Mouse (Mus musculus) gastrocnemius, adult 2 months (tissue): ENCODE data around the gene Sash1. TPM values are rescaled to one million over a fixed set of nuclear protein-coding genes. Genes with fewer than 3 reads are reported as not detected.
A peak's percentile ranks its signal among the peaks of the same experiment; 100 is the strongest.

Experiments used
- DNase-seq: peaks from one replicate; pipeline ENCODE4 v3.0.0; 2022
- H3K27ac ChIP-seq: fragments of 200-600 bp; 2 replicates; pipeline ENCODE4 v1.8.1; 2022; ENCODE audit warnings: mild to moderate bottlenecking
- H3K4me3 ChIP-seq: fragments of 200-600 bp; 2 replicates; pipeline ENCODE4 v1.8.1; 2022; ENCODE audit warnings: mild to moderate bottlenecking, moderate library complexity
- CTCF ChIP-seq: fragments of 200-600 bp; IDR thresholded peaks from 2 replicates; pipeline ENCODE4 v1.8.1; 2022; ENCODE audit warnings: antibody characterized with exemption, mild to moderate bottlenecking, moderate library complexity
- intact Hi-C: fragments of 180-260 bp; cut with DNase I; formaldehyde crosslinking; loops from one replicate; pipeline ENCODE4 v1.15.1; 2025
- total RNA-seq, 2 experiments: library from RNA; stranded (reverse); gene quantifications; 2 replicates each; pipeline ENCODE4 v1.2.3; 2021

Sash1 gene
- total RNA-seq, 2 experiments from 2014 or later, result 10.6 to 17.9 TPM

DNA sequence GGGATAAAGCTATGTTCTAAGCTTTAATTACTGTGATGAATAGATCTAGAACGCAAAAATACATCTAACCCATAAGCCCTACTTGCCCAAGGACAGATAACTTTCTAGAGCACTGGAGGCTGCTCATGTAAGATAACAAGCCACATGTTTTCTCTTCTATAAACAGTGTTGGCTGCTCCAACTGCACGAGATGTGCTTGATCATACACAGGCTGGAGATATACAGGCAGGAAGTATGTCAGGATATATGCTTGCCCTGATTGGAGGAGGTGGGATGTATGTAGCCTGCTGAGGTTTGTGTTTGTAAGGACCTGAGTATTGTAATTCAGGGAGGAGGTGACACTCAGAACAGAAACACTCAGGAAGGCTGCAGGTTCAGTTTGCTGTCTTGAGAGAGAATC is 31.9 kb upstream of the Sash1 start:
- no peak for TF ChIP-seq CTCF
- H3K4me3 ChIP-seq, result no peak overlapping the region
- no peak for DNase-seq
- intact Hi-C loops, result no loop called here
- H3K27ac ChIP-seq, result no peak overlapping the region

DNA sequence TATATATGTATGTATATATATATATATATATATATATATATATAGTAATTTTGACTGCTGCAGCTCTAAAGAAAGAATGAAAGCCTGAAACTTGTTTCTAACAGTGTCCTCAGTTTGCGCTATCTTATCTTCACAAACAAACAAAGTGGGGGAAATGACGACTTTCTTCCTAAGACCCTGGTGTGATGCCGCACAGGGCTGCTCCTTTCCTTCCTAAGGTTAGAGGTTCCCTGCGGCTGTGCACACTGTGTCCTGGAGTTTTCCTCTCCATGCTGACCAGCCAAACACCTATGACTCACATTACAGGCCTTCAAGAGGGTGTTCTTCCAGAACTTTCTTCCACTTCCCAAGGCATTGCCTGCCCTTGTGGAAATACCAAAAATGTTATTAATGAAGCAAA is 31.5 kb upstream of the Sash1 start:
- no peak for DNase-seq
- intact Hi-C loops, result no loop called here
- Histone ChIP-seq H3K27ac (no peak overlapping the region), H3K4me3 (no peak overlapping the region)
- TF ChIP-seq CTCF, result no peak

DNA sequence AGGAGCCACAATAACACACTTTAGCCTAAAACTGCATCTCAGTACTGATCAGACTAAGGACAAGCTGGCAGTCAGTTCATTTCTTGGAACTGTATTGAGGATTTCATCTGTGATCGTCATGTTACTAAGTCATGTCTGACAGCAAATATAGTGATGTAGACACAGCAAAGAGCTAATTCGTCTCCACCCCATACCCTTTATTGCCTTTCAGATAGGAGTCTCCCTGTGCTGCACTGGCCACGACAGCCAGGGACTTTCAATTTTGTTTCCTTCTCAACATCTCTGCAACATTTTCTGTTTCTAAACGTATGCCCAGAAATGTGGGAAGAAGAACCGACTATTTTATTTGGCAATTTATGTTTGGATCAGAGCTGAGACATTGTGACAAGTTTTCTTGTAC is 29.9 kb upstream of the Sash1 start:
- DNase-seq, result no peak
- intact Hi-C loops, result no loop called here

DNA sequence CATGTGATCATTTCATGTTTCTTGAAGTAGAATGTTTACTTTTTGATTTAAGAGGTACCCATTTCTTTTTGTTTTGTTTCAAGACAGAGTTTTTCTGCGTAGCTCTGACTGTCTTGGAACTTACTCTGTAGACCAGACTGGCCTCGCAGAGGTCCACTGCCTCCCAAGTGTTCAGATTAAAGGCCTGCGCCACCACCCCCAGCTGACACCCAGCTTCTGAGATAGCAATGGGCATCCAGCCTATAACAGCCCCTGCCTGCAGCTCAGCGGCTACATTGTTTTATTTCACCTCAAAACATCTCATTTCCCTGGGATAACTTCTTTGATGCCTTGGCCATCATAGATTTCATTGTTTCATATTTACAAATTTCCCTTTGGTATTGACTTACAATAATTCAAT is 28.0 kb upstream of the Sash1 start:
- Histone ChIP-seq H3K4me3 (no peak overlapping the region), H3K27ac (no peak overlapping the region)
- no peak for TF ChIP-seq CTCF
- intact Hi-C loops, result no loop called here
- DNase-seq, result no peak

More for the DNA sequence above, 29.9 kb upstream of the Sash1 start:
- TF ChIP-seq CTCF, result no peak
- no peak overlapping the region for H3K4me3 ChIP-seq
- H3K27ac ChIP-seq, result no peak overlapping the region

DNA sequence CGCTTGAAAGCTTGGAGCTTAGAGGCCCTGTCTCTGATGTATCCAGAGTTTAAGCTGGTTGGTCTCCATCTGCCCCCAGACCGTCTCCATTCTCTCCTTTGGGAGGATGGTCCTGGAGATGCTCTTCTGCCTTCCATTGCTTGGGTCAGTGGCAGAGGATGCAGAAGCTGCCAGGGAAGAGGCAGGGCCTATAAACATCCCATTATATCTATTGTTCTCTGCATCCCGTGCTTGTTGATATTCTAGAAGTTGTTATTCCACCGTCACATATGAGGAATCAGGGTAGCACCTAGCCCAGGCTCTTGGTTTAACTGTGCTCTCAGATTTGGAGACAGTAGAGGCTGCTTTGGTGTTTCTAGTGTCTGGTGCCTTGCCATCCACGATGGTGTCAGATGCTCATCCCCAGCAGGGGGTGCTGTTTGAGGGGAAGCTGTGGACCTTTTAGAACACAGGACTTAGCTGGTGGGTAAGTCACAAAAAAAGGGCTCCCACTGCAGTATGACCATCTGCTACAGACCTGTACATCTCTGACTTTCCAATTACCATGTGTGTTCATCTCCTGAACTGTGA is 26.9 kb upstream of the Sash1 start:
- peak overlapping the region; percentile 20; the same call in 1 of the 2 replicates for H3K27ac ChIP-seq
- no peak overlapping the region for H3K4me3 ChIP-seq
- DNase-seq, result no peak
- intact Hi-C loops, result no loop called here
- TF ChIP-seq CTCF, result peak; percentile 39

DNA sequence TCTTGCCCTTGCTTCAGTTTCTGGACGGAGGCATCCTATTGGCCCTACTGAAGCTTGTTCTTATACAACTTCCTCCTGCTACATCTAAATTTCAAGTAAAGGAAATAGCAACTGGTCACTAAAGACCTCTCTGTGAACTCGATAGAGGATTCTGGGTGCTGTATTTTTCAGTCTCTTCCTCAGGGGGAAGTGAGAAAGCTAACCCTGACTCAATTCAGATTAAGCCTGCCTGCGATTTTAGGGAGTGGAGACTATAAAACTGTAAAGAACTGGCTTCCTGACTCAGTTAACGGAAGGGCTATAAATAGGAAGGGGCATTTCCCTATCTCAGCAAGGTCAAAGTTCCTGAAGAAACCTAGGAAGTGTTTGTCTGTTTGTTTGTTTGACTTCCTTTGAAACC is 26.3 kb upstream of the Sash1 start:
- intact Hi-C loops, result no loop called here

DNA sequence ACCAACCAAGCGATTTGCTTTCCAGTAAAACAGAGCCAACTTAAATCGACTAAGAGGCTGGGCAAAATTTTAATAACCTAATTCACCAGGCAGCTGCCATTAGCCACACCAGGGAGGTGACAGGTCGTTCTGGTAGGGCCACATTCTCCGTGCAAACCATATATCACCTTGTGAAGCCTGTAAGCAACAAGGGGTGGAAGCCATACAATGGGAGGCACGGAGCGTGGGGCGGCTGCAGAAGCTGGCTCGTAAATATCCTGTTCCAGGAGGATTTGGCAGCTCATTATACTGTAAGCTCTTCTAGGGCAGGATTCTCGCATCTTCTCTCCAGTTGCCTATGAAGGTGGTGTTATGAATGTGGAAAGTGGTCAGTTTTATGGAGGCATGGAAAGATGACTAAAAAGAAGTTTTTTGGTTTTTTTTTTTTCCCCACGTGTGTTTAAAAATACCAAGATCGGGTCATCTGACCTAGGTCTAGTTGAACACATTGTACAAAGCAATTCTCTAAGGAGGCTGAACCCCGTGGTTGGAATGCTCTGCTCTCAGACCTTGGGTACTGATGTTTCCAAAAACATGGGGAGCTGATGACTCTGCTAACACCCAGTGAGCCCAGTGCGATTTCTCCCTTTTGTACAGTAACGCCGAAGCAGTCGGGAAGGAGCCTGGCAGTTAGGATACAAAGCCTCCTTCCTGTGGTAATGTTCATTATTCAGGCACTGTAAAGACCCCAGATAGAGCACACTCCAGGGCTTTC is 24.5 kb upstream of the Sash1 start:
- intact Hi-C loops, result no loop called here
- Histone ChIP-seq H3K4me3 (peak overlapping the region; percentile 47), H3K27ac (peak overlapping the region; percentile 66)
- TF ChIP-seq CTCF, result no peak
- DNase-seq, result peak; percentile 35

More for the DNA sequence above, 26.3 kb upstream of the Sash1 start:
- TF ChIP-seq CTCF, result no peak
- peak overlapping the region; percentile 20; the same call in 1 of the 2 replicates for H3K27ac ChIP-seq
- no peak overlapping the region for H3K4me3 ChIP-seq
- DNase-seq, result no peak

DNA sequence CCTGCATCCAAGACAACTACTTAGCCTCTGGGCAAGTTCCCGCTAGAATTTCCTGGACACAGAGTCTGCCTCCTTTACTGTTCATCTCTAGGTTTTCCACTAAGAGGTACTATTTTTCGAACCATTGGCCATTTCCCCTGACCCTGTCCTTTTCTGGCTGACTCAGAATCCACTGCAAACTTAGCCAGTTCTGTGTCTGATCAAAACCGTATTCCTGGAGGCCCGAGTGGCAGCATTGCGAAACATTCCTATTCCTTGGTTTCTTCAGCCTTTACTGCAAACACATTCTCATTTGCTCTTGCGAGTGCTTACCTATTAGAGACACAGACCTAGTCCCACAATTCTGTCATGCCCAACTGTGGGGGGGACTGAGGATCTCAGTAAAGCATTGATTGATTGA is 17.2 kb upstream of the Sash1 start:
- H3K4me3 ChIP-seq, result no peak overlapping the region
- intact Hi-C loops, result no loop called here
- H3K27ac ChIP-seq, result no peak overlapping the region
- DNase-seq, result no peak
- no peak for TF ChIP-seq CTCF

DNA sequence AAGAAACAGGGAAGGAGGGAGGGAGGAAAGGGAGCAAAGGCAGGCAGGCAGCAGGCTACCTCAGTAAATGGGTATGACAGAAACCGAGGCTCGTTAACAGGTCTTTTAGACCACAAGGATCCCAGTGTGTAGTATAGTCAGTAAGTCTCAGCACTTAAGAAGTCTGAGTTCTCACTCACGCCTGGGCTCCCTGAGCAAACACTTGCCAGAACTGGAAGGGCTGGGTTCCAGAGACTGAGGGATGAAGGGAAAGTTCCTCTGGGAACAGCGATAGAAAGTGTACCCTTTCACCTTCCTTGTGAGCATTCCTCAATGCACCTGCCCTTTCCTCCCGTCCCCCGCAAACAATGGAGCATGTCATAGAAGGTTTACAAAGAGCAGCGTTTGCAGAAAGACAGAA is 16.5 kb upstream of the Sash1 start:
- Histone ChIP-seq H3K27ac (no peak overlapping the region), H3K4me3 (no peak overlapping the region)
- no peak for DNase-seq
- intact Hi-C loops, result no loop called here
- TF ChIP-seq CTCF, result no peak

DNA sequence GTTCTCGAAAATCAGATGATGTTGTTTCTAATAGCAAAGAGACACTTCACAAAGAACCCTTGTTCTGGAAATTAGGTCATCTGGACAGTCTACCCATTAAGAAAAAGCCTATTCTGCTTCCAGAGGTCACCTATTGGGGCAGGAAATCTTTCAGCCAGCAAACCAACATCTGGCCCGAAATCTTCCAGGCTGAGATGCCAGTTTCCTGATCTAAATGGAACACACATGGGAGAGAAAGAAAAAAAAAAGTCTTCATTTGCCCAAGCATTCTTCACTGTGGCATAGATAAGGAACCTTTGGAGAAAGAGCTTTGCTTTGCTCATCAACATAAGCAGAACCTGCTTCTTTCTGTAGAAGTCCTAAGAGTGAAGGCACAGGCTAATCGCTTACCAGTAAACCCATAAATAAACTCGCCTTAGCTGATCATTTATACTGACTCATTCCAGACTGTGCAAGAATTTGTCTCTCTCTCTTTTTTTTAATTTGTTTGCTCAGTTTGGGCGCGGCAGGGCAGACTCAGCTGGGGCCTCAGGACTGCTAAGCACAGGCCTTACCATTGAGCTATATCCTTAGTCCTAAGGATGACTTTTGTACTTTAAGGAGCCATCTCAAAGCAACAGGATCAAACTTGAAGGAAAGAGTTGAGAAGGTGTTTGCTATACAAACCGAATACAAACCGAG is 13.1 kb upstream of the Sash1 start:
- Histone ChIP-seq H3K27ac (peak overlapping the region; percentile 62), H3K4me3 (no peak overlapping the region)
- intact Hi-C loops, result no loop called here
- DNase-seq, result no peak
- TF ChIP-seq CTCF, result no peak

DNA sequence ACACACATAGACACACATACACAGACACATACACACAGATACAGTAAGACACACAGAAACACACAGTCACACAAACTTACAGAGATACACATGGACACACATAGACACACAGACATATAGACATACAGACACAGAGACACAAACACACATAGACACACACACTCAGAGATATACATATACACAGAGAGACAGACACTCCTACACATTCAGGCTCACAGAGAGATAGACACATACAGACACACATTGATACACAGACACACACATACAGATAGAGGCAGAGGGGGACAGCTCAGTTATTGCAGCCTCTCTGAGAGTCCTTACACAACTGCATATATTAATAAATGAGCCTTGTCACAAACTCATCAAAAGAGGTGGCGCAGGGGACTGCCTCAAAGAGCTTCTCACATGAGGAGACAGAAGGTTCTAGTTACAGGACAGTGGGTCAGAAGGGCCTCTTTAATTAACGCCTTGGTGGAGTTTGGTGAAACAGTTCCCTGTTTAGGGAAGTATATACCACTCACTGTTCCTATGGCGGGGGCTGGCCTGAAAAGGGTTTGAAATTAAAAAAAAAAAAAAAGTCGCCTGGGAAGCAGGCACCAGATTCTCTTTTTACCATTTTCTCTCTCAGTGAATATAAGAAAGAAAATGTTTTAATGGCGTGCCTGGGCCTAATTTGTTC is 12.4 kb upstream of the Sash1 start:
- no peak for DNase-seq
- intact Hi-C loops, result no loop called here
- TF ChIP-seq CTCF, result no peak
- H3K4me3 ChIP-seq, result no peak overlapping the region
- peak overlapping the region; percentile 62 for H3K27ac ChIP-seq

DNA sequence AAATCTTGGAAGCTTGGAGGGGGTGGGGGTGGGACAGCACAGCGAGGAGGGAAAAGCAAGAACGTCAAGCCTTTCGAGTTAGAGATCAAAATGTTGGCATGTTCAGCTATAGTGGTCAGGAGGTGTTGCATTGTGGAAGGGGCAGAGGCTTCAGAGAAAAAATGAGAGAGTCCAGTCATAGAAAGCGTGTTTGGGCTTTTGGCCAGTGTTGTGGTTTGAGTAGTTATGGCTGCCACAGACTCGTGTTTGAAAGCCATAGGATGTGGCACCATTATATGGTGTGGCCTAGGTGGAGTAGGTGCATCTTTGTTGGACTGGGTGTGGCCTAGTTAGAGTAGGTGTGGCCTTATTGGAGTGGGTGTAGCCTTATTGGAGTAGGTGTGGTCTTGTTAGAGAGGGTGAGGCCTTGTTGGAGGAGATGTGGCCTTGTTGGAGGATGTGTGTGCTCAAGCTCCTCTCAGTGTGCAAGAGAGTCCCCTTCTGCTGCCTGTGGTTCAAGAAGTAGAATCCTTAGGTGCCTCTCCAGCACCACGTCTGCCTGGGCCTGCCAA is 9.2 kb upstream of the Sash1 start:
- intact Hi-C loops, result no loop called here
- no peak overlapping the region for H3K27ac ChIP-seq
- TF ChIP-seq CTCF, result no peak
- H3K4me3 ChIP-seq, result no peak overlapping the region
- no peak for DNase-seq

DNA sequence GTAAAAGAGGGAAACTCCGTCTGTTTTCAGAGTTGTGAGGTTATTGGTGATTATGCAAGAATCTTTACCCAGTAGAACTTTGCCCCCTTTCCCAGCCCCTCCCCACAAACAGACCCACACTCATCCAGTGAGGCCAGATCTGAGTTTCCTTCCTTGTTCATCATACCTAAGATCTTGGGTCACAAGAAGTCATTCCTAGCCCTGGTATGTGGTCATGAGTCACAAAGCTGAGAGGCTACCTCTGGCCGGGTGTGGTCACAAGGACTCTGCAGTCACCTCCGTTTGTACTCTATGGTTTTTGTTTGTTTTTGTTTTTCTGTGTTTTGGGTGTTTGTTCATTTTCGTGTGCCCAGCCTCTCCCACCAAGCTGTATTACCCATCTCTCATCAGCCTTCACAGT is 4.6 kb upstream of the Sash1 start:
- TF ChIP-seq CTCF, result no peak

More for the DNA sequence above, 4.6 kb upstream of the Sash1 start:
- Histone ChIP-seq H3K4me3 (no peak overlapping the region), H3K27ac (no peak overlapping the region)
- no peak for DNase-seq
- intact Hi-C loops, result no loop called here
